Mouse (Mus musculus) liver, embryonic 14.5 days (tissue): ENCODE measurements around the gene Mfsd4a.

Experiments
- CTCF ChIP-seq: IDR thresholded peaks from 2 replicates; pipeline ENCODE4 v1.5.1; 2016; ENCODE audit warnings: antibody characterized with exemption, low read depth, control low read depth
- EP300 ChIP-seq: IDR thresholded peaks from 2 replicates; pipeline ENCODE4 v1.6.1; 2016; ENCODE audit warnings: antibody characterized with exemption, low read depth

DNA sequence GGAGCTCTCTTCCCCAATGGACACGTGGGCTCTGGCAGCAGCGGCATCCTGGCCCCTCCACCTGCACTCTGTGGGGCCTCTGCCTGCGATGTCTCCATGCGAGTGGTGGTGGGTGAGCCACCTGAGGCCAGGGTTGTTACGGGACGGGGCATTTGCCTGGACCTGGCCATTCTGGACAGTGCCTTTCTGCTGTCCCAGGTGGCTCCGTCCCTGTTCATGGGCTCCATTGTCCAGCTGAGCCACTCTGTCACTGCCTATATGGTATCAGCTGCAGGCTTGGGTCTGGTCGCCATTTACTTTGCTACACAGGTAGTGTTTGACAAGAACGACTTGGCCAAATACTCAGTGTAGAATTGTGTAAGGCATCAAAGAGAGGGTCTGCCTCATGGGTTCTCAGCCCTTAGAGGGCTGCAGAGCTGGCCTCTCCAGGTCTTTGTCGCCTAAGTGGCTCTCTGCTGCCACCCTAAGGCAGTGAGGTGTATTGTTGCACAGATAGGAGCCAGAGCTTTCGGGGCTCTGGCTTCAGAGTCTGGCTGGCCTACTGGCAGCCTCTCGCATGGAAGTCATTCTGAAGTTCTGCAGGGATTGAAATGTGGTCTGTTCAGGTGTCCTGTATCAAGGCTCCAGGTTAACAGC lies 86.4 kb downstream of the Mfsd4a start:
- TF ChIP-seq EP300 (no peak), CTCF (peak; percentile 95)
